Mouse (Mus musculus): ENCODE data around the gene Ccr8.

Ccr8 gene

GRCm38 (mm10) chr9:120129276-120129675 lies 37.4 kb downstream of the Ccr8 start:
- in situ Hi-C loops (cut with MboI, MseI) = loop anchor here (10.0 kb wide), 1 partner anchor 104 kb away; the partner anchor contains the start of gene Xirp1

DNA sequence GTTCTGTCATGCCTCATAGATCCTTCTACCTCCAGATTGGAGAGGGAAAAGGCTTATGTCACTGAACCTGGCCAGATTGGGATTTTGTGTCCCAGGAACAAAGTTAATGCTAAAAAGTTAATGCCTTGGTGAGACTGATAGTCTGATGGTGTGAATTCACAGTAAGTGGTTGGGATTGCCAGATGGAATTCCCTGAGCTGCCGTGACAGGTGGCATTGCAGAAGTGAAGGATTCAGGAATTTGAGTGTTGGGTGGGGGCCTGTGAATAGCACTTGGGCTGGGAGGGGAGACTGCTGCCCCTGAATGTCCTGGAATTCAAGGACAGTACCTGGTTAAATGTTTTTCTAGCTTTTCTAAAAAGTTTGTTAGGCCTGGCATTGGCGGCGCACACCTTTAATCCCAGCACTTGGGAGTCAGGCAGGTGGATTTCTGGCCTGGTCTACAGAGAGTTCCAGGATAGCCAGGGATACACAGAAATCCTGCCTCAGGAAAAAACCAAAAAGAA lies 39.9 kb downstream of the Ccr8 start:
- in situ Hi-C loops (cut with MboI, MseI) = no loop called here

GRCm38 (mm10) chr9:120132980-120133754 lies 41.3 kb downstream of the Ccr8 start:
- in situ Hi-C loops (cut with MboI, MseI) = no loop called here

DNA sequence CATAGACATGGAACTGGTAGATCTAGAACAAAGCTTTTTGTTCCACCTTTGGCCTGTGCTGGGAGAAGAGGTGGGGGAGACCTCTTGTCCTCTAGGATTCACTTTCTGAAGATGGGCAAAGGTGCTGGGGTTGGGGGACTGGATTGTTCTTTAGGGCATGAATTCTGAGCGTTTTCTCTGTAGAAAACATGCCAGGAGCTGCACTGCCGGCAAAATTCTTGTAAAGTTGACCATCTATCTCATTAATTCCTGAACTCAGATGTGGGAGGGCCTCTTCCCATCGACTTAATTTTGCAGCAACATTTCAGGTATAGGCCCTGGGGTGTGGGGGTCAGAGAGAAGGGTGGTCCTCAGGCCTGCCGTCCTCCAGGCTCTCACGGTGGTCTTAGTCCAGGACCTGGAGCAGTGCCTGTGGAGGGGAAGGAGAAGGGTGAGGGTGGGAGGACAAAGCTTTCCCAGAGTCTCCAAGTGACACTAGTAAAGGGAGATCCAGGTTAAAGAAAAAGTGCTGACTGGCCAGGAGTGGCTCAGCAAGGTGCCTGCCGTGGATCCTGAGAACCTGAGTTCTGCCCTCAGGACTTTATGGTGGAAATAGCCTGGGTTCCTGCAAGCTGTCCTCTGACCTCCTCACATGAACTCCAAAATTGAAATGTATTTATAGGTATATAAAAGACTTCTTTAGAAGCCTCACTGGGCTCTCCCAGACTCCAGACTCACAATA lies 42.0 kb downstream of the Ccr8 start:
- in situ Hi-C loops (cut with MboI, MseI) = no loop called here

DNA sequence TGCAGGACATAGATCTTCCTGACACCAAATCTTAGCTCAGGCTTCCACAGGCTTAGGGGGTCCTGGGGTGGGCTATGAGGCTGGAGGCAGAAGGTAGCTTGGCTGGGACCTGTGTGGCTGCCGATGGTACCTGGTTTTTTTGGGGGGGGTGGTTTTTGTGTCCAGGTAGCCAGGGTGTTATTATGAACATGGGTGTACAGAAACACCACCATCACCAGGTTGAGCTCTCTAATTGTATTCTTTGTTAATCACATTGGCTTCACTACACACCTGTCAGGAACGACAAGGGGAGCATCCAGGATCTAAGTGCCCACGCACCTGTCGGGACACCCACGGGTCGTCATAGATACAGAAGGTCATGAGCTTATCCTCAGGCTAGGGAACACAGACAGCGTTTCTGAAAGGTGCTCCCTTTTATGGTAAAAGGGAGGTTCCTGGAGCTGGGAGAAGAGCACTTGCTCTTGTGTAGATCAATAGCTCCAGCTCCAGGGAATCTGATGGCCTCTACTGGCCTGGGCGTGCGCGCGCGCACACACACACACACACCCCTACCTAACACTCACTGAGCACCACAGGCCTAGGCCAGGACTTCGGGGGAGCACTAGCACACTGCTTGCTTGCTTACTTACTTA lies 42.7 kb downstream of the Ccr8 start:
- in situ Hi-C loops (cut with MboI, MseI) = loop anchor here (5.0 kb wide), 1 partner anchor 38 kb away; no protein-coding TSS in a partner anchor

DNA sequence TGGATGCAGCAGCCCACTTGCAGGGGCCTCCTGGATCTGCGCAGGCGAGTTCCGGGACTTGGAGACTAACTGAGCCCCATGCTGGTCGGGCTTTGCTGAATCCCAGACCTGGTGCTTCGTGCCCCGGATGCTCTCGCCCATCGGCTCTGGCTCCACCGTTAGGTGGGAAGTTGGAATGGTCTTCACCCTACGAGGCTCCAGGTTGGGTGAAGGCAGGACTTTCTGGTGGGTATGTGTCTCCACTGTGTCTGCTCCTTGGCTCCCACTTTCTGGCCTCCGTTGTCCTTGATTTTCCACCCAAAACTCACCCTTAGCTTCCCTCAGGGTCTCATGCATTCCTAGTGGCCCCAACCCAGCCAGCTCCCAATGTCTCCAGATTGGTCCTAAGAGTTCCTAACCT lies 43.5 kb downstream of the Ccr8 start:
- in situ Hi-C loops (cut with MboI, MseI) = loop anchor here (5.0 kb wide), 1 partner anchor 37 kb away; no protein-coding TSS in a partner anchor

DNA sequence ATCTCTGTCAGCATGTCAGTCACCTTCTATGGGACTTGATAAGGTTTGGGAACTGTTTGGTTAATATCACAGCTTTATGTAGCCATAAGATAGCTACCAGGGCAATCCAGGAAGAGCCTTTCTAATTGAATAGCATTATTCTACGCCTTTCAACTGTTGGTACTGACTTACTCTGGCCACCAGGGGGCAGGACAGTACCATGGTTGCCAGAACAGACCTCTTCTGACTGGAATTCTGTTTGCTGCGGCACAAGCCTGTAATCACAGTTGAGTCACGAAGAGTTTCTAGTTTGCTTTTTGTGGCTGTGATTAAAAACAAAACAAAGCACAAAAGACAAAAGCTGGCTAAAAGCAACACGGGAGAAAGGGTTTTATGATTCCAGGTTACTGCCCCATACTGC lies 48.7 kb downstream of the Ccr8 start:
- in situ Hi-C loops (cut with MboI, MseI) = no loop called here

DNA sequence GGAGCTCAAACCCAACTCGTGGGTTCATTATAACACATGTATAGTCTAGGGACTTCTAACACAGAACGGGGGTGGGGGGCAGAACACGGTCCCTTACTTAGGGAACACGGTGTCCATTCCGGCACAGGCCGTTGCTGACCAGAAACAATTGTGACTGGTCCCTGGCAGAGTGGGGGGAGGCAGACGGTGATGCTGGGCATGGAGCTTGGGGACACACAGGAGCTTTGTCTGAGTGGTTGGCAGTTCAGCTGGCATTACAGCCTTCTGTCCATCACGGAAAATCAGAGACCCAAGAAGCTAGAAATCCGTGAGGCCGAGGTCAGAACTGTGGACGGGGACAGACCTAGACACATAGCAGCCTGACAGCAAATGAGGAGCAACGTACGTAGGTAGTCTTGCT lies 52.6 kb downstream of the Ccr8 start:
- in situ Hi-C loops (cut with MboI, MseI) = no loop called here
